Mouse (Mus musculus): ENCODE results near the gene Spink2.
A peak's percentile ranks its signal among the peaks of the same experiment; 100 is the strongest.
"Not testable (repeated sequence)": the region's sequence is repeated elsewhere in the genome, so short reads cannot be mapped to it uniquely, and the experiment has no call there.

The Spink2 gene

GRCm38 (mm10) chr5:77211236-77211635 is at the start of gene Spink2:
TSS of gene Spink2 (minus strand) at chr5:77211471.
- no peak for DNase-seq (ENCODE audit: extremely low read depth, low read depth, low spot score)

- no peak for DNase-seq (ENCODE audit: extremely low read depth, low read depth, low spot score)
Measured at GRCm38 (mm10) chr5:77260141-77260540, 48.9 kb upstream of the Spink2 start.

GRCm38 (mm10) chr5:77259315-77259714 is 48.0 kb upstream of the Spink2 start:
- no peak for DNase-seq (ENCODE audit: extremely low read depth, low read depth, low spot score)

- DNase-seq (ENCODE audit: extremely low read depth, low read depth, low spot score) = no peak
Measured at GRCm38 (mm10) chr5:77257603-77258002, 46.3 kb upstream of the Spink2 start.

- DNase-seq (ENCODE audit: extremely low read depth, low read depth, low spot score) = no peak
Measured at GRCm38 (mm10) chr5:77254402-77254801, 43.1 kb upstream of the Spink2 start.

- no peak for DNase-seq (ENCODE audit: extremely low read depth, low read depth, low spot score)
Measured at GRCm38 (mm10) chr5:77253154-77253553, 41.9 kb upstream of the Spink2 start.

- DNase-seq (ENCODE audit: extremely low read depth, low read depth, low spot score) = no peak
Measured at GRCm38 (mm10) chr5:77252115-77252827, 41.0 kb upstream of the Spink2 start.

GRCm38 (mm10) chr5:77251656-77252055 is 40.4 kb upstream of the Spink2 start:
- no peak for DNase-seq (ENCODE audit: extremely low read depth, low read depth, low spot score)

- no peak for DNase-seq (ENCODE audit: extremely low read depth, low read depth, low spot score)
Measured at GRCm38 (mm10) chr5:77250083-77250482, 38.8 kb upstream of the Spink2 start.

GRCm38 (mm10) chr5:77245787-77246671 is 34.8 kb upstream of the Spink2 start:
- DNase-seq (ENCODE audit: extremely low read depth, low read depth, low spot score) = no peak

- no peak for DNase-seq (ENCODE audit: extremely low read depth, low read depth, low spot score)
Measured at GRCm38 (mm10) chr5:77245463-77245786, 34.2 kb upstream of the Spink2 start.

- no peak for DNase-seq (ENCODE audit: extremely low read depth, low read depth, low spot score)
Measured at GRCm38 (mm10) chr5:77244331-77244987, 33.2 kb upstream of the Spink2 start.

- no peak for DNase-seq (ENCODE audit: extremely low read depth, low read depth, low spot score)
Measured at GRCm38 (mm10) chr5:77237104-77237503, 25.8 kb upstream of the Spink2 start.

- DNase-seq (ENCODE audit: extremely low read depth, low read depth, low spot score) = no peak
Measured at GRCm38 (mm10) chr5:77234921-77235320, 23.6 kb upstream of the Spink2 start.

GRCm38 (mm10) chr5:77231863-77232262 is 20.6 kb upstream of the Spink2 start:
- not testable (repeated sequence) for DNase-seq (ENCODE audit: extremely low read depth, low read depth, low spot score)

GRCm38 (mm10) chr5:77228986-77229385 is 17.7 kb upstream of the Spink2 start:
- DNase-seq (ENCODE audit: extremely low read depth, low read depth, low spot score) = no peak

- DNase-seq (ENCODE audit: extremely low read depth, low read depth, low spot score) = no peak
Measured at GRCm38 (mm10) chr5:77223043-77223975, 12.0 kb upstream of the Spink2 start.

- no peak for DNase-seq (ENCODE audit: extremely low read depth, low read depth, low spot score)
Measured at GRCm38 (mm10) chr5:77217724-77218123, 6.5 kb upstream of the Spink2 start.

- peak; percentile 5 for DNase-seq (ENCODE audit: extremely low read depth, low read depth, low spot score)
Measured at GRCm38 (mm10) chr5:77217211-77217610, 5.9 kb upstream of the Spink2 start.

GRCm38 (mm10) chr5:77206134-77206533 is 5.1 kb downstream of the Spink2 start:
- DNase-seq (ENCODE audit: extremely low read depth, low read depth, low spot score) = no peak

GRCm38 (mm10) chr5:77202238-77202637 is 9.0 kb downstream of the Spink2 start:
- DNase-seq (ENCODE audit: extremely low read depth, low read depth, low spot score) = no peak

Measured in fat pad, adult 2 months (tissue).